Mouse (Mus musculus): ENCODE results near the gene Drg1. TPM values are rescaled to one million over a fixed set of nuclear protein-coding genes. Genes with fewer than 3 reads are reported as not detected.
A peak's percentile ranks its signal among the peaks of the same experiment; 100 is the strongest.

Drg1 gene
- 177 and 190 TPM in 2 replicates for polyA plus RNA-seq (2014; fragmentation: Nextera tagmentation; extraction: Ambion mirVana)

GRCm38 (mm10) chr11:3266079-3266685, at the start of gene Drg1:
Gene Drg1, minus strand, starts transcription at chr11:3266415.
- H3K4me3 ChIP-seq (ENCODE audit: low read depth, low read length), result peak within 1 kb of the TSS; percentile 97
- peak within 1 kb of the TSS; percentile 80 for H3K4me2 ChIP-seq (ENCODE audit: low read depth, low read length)
- ATAC-seq (ENCODE audit: low read depth) (peak; percentile 98), DNase-seq (ENCODE audit: low spot score) (peak; percentile 98)
- H3K9me3 ChIP-seq (ENCODE audit: control insufficient read depth, low read length), result no peaks in the 10 kb centered on the region
- peaks cover 36% of the 10 kb centered on the region for H3K36me3 ChIP-seq (ENCODE audit: control insufficient read depth, insufficient read depth, low read length)
- peaks cover 10% of the 10 kb centered on the region for H3K4me1 ChIP-seq (ENCODE audit: control insufficient read depth, insufficient read depth, low read length)
- peak within 1 kb of the TSS; percentile 97 for H3K27ac ChIP-seq (replicated peaks; ENCODE audit: low read depth, low read length)
- no peaks in the 10 kb centered on the region for H3K27me3 ChIP-seq (replicated peaks; ENCODE audit: control insufficient read depth, insufficient read depth, low read length)
- peak within 1 kb of the TSS; percentile 99 for H3K9ac ChIP-seq (ENCODE audit: low read depth, low read length)
- WGBS, result under 1% methylated on average over 46 of the region's 72 CpGs

- Histone ChIP-seq H3K4me2 (ENCODE audit: low read depth, low read length) (no peak overlapping the region), H3K4me1 (ENCODE audit: control insufficient read depth, insufficient read depth, low read length) (no peaks in the 10 kb centered on the region), H3K36me3 (ENCODE audit: control insufficient read depth, insufficient read depth, low read length) (peaks cover 27% of the 10 kb centered on the region), H3K27ac (replicated peaks; ENCODE audit: low read depth, low read length) (no peak overlapping the region), H3K27me3 (replicated peaks; ENCODE audit: control insufficient read depth, insufficient read depth, low read length) (no peaks in the 10 kb centered on the region), H3K9me3 (ENCODE audit: control insufficient read depth, low read length) (0 out of 2 replicates have a peak, but pooled peaks cover 5% of the 10 kb centered on the region), H3K4me3 (ENCODE audit: low read depth, low read length) (no peak overlapping the region), H3K9ac (ENCODE audit: low read depth, low read length) (no peak overlapping the region)
- DNase-seq (ENCODE audit: low spot score), result peak; percentile 52
- WGBS, result 35% methylated on average over 2 of the region's 2 CpGs
- ATAC-seq (ENCODE audit: low read depth), result peak; percentile 66
Observed at GRCm38 (mm10) chr11:3314148-3314547, 47.9 kb upstream of the Drg1 start.

GRCm38 (mm10) chr11:3313294-3313693, 47.1 kb upstream of the Drg1 start:
- H3K9ac ChIP-seq (ENCODE audit: low read depth, low read length), result no peak overlapping the region
- no peak overlapping the region for H3K27ac ChIP-seq (replicated peaks; ENCODE audit: low read depth, low read length)
- WGBS, result 95% methylated on average over 1 of the region's 1 CpGs
- no peak overlapping the region for H3K4me3 ChIP-seq (ENCODE audit: low read depth, low read length)
- DNase-seq (ENCODE audit: low spot score) (no peak), ATAC-seq (ENCODE audit: low read depth) (no peak)
- H3K4me2 ChIP-seq (ENCODE audit: low read depth, low read length), result no peak overlapping the region
- no peaks in the 10 kb centered on the region for H3K27me3 ChIP-seq (replicated peaks; ENCODE audit: control insufficient read depth, insufficient read depth, low read length)
- no peaks in the 10 kb centered on the region for H3K4me1 ChIP-seq (ENCODE audit: control insufficient read depth, insufficient read depth, low read length)
- 0 out of 2 replicates have a peak, but pooled peaks cover 5% of the 10 kb centered on the region for H3K9me3 ChIP-seq (ENCODE audit: control insufficient read depth, low read length)
- peaks cover 36% of the 10 kb centered on the region for H3K36me3 ChIP-seq (ENCODE audit: control insufficient read depth, insufficient read depth, low read length)

- 77% methylated on average over 10 of the region's 10 CpGs for WGBS
- Histone ChIP-seq H3K4me1 (ENCODE audit: control insufficient read depth, insufficient read depth, low read length) (no peaks in the 10 kb centered on the region), H3K36me3 (ENCODE audit: control insufficient read depth, insufficient read depth, low read length) (peaks cover 51% of the 10 kb centered on the region), H3K9ac (ENCODE audit: low read depth, low read length) (no peak overlapping the region), H3K4me3 (ENCODE audit: low read depth, low read length) (no peak overlapping the region), H3K27me3 (replicated peaks; ENCODE audit: control insufficient read depth, insufficient read depth, low read length) (no peaks in the 10 kb centered on the region), H3K27ac (replicated peaks; ENCODE audit: low read depth, low read length) (no peak overlapping the region), H3K9me3 (ENCODE audit: control insufficient read depth, low read length) (no peaks in the 10 kb centered on the region), H3K4me2 (ENCODE audit: low read depth, low read length) (no peak overlapping the region)
- no peak for DNase-seq (ENCODE audit: low spot score)
- ATAC-seq (ENCODE audit: low read depth), result no peak
Observed at GRCm38 (mm10) chr11:3311586-3312347, 45.6 kb upstream of the Drg1 start.

DNA sequence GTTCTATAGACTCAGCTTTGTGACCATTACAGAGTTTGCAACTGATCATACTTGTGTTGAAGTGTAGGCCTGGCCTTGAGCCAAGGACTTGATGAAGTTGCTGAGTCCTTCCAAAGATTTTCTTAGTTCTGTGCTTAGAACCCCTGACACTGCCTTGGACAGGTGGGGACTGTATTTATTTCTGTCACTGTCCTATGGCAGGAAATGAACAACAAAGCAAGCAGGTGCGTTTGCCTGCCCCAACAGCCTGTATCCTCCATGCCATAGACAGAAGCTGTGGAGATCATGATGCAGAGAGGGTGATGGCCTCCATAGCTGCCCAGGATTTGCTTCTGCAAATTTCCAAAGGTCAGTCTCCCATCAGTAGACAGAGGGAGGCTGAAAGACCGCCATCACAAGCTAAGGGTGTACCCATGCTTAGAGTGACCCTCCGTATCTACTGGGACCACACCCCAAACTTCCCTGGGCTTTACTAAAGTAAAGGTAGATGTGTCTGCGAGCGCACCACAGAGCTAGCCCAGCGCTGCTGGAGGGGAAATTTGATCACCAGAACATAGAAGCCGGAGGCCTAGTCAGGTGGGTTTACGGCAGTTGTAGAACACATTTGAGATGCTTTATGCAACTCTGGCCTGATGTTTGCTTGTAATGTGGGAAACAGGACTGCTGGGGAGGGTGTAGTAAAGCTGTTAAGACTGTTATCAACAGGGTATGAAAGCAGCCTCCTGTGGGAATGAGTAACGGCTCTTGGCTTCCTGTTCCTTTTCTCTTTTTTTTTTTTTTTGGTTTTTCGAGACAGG, 44.8 kb upstream of the Drg1 start:
- Histone ChIP-seq H3K27me3 (replicated peaks; ENCODE audit: control insufficient read depth, insufficient read depth, low read length) (no peaks in the 10 kb centered on the region), H3K9me3 (ENCODE audit: control insufficient read depth, low read length) (no peaks in the 10 kb centered on the region), H3K4me1 (ENCODE audit: control insufficient read depth, insufficient read depth, low read length) (no peaks in the 10 kb centered on the region), H3K4me3 (ENCODE audit: low read depth, low read length) (no peak overlapping the region), H3K9ac (ENCODE audit: low read depth, low read length) (no peak overlapping the region), H3K4me2 (ENCODE audit: low read depth, low read length) (no peak overlapping the region), H3K27ac (replicated peaks; ENCODE audit: low read depth, low read length) (no peak overlapping the region), H3K36me3 (ENCODE audit: control insufficient read depth, insufficient read depth, low read length) (peaks cover 59% of the 10 kb centered on the region)
- no peak for DNase-seq (ENCODE audit: low spot score)
- WGBS, result 85% methylated on average over 10 of the region's 10 CpGs
- ATAC-seq (ENCODE audit: low read depth), result no peak

GRCm38 (mm10) chr11:3309884-3310283, 43.7 kb upstream of the Drg1 start:
- WGBS, result 88% methylated on average over 4 of the region's 4 CpGs
- ATAC-seq (ENCODE audit: low read depth), result no peak
- H3K27ac ChIP-seq (replicated peaks; ENCODE audit: low read depth, low read length), result no peak overlapping the region

DNA sequence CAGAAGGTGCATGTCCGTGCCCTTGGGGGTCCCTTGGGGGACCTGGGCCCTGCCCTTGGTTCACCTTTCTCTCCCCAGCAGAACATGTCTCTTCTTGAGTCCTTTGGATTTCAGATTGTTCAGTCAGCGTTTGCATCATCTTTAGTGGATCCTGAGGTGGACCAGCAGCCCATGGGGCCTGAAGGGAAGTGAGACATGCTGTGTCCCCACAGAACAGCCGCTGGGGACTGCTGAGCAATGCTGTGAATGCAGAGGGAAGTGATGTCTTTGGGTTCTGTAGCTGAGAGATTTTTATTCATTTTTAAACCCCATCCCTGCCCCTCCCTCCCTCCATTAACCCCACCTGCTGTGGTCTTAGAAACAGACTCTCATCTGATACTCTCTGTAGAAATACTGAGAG, 41.7 kb upstream of the Drg1 start:
- Histone ChIP-seq H3K4me3 (ENCODE audit: low read depth, low read length) (no peak overlapping the region), H3K27me3 (replicated peaks; ENCODE audit: control insufficient read depth, insufficient read depth, low read length) (no peaks in the 10 kb centered on the region), H3K27ac (replicated peaks; ENCODE audit: low read depth, low read length) (no peak overlapping the region), H3K36me3 (ENCODE audit: control insufficient read depth, insufficient read depth, low read length) (peaks cover 89% of the 10 kb centered on the region), H3K9ac (ENCODE audit: low read depth, low read length) (no peak overlapping the region), H3K9me3 (ENCODE audit: control insufficient read depth, low read length) (no peaks in the 10 kb centered on the region), H3K4me1 (ENCODE audit: control insufficient read depth, insufficient read depth, low read length) (no peaks in the 10 kb centered on the region), H3K4me2 (ENCODE audit: low read depth, low read length) (no peak overlapping the region)
- WGBS, result 96% methylated on average over 3 of the region's 3 CpGs
- DNase-seq (ENCODE audit: low spot score) (no peak), ATAC-seq (ENCODE audit: low read depth) (no peak)

More at GRCm38 (mm10) chr11:3309884-3310283, 43.7 kb upstream of the Drg1 start:
- Histone ChIP-seq H3K4me1 (ENCODE audit: control insufficient read depth, insufficient read depth, low read length) (no peaks in the 10 kb centered on the region), H3K9me3 (ENCODE audit: control insufficient read depth, low read length) (no peaks in the 10 kb centered on the region), H3K9ac (ENCODE audit: low read depth, low read length) (no peak overlapping the region), H3K36me3 (ENCODE audit: control insufficient read depth, insufficient read depth, low read length) (peaks cover 70% of the 10 kb centered on the region), H3K4me2 (ENCODE audit: low read depth, low read length) (no peak overlapping the region), H3K4me3 (ENCODE audit: low read depth, low read length) (no peak overlapping the region), H3K27me3 (replicated peaks; ENCODE audit: control insufficient read depth, insufficient read depth, low read length) (no peaks in the 10 kb centered on the region)
- DNase-seq (ENCODE audit: low spot score), result no peak

DNA sequence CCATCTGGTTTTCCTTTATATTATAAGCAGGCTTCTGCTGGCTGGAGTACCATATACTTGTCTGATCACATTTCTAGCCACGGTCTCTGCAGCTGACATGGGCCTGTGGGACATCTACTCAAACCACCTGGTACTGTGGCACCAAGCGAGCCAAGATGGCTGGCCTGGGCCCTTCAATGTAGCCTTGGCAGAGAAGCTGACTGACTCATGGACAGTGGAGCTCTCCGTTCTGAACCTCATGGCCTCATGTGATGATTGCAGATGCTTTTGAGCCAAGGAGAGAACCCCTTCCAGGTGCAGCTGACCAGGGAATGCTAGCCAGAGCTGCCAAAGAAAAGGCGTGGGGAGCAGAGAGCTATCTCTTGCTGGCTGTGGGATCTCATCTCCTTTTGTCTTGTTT, 39.6 kb upstream of the Drg1 start:
- Histone ChIP-seq H3K9ac (ENCODE audit: low read depth, low read length) (no peak overlapping the region), H3K4me1 (ENCODE audit: control insufficient read depth, insufficient read depth, low read length) (no peaks in the 10 kb centered on the region), H3K27ac (replicated peaks; ENCODE audit: low read depth, low read length) (no peak overlapping the region), H3K9me3 (ENCODE audit: control insufficient read depth, low read length) (no peaks in the 10 kb centered on the region), H3K4me2 (ENCODE audit: low read depth, low read length) (no peak overlapping the region), H3K4me3 (ENCODE audit: low read depth, low read length) (no peak overlapping the region), H3K36me3 (ENCODE audit: control insufficient read depth, insufficient read depth, low read length) (peaks cover 100% of the 10 kb centered on the region), H3K27me3 (replicated peaks; ENCODE audit: control insufficient read depth, insufficient read depth, low read length) (no peaks in the 10 kb centered on the region)
- ATAC-seq (ENCODE audit: low read depth) (no peak), DNase-seq (ENCODE audit: low spot score) (no peak)
- WGBS, result 88% methylated on average over 4 of the region's 4 CpGs

All from embryonic facial prominence, embryonic 14.5 days (tissue).